Comparison of ENCODE assay signal across 8 mouse cellular contexts in the genomic region with DNA sequence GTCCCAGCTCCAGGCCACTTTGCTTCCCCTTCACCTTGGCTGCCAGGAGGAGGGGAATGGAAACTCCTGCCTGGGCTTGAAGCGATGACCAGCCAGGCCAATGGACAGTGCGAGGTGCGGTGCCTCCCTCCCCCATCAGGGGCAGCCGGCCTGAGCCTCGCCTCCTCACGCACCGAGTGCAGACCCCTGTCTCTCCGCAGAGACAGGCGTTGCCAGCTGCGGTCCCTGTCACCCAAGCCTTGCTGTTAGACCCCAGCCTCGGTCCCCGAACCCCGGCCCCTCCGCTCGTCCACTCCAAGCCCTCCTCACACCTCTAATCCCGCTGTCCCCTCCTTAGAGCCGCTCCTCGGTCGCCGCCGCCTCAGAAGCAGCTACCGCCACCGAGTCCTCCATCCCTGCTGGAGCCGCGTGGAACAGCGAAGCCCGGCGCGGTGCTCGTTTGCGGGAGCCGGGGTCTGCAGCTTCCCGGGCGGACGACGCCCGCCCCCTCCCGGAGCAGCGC. TPM values are rescaled to one million over a fixed set of nuclear protein-coding genes. Genes with fewer than 3 reads are reported as not detected.
A peak's percentile ranks its signal among the peaks of the same experiment; 100 is the strongest.
DNase-seq lines count a peak whose midpoint lies in the region; ATAC-seq and TF ChIP-seq lines count a peak whose summit lies in the region.

No protein-coding gene starts in this region.

- under 1% methylated on average over 36 of the region's 39 CpGs for WGBS in forebrain, embryonic 15.5 days
- WGBS in hindbrain, embryonic 12.5 days = under 1% methylated on average over 24 of the region's 39 CpGs

- H3K36me3 ChIP-seq in forebrain, embryonic 15.5 days = peaks cover 8% of the 10 kb centered on the region
- H3K36me3 ChIP-seq in hindbrain, embryonic 12.5 days = peaks cover 12% of the 10 kb centered on the region

- peak; percentile 67 for DNase-seq in retina, embryonic 14.5 days (ENCODE audit: low spot score)
- DNase-seq in retina, postnatal 1 day = no peak
- peak; percentile 73 for DNase-seq in left cerebral cortex, postnatal 4 days
- DNase-seq in right cerebral cortex, postnatal 14 days = no peak

- intact Hi-C loops in left cerebral cortex, postnatal 4 days (cut with DNase I) = loop anchor here (5.0 kb wide), 1 partner anchor 226 kb away; a partner anchor contains a TSS

- peak overlapping the region; percentile 82 for H3K4me2 ChIP-seq in forebrain, embryonic 15.5 days (replicated peaks)
- peak overlapping the region; percentile 71 for H3K4me2 ChIP-seq in hindbrain, embryonic 12.5 days (replicated peaks)

- peak overlapping the region; percentile 88 for H3K4me3 ChIP-seq in bone marrow macrophage, adult 2 months (ENCODE audit: insufficient read depth, low read length)
- H3K4me3 ChIP-seq in forebrain, embryonic 15.5 days = peak overlapping the region; percentile 67
- H3K4me3 ChIP-seq in hindbrain, embryonic 12.5 days = peak overlapping the region; percentile 77

- no peaks in the 10 kb centered on the region for H3K27me3 ChIP-seq in forebrain, embryonic 15.5 days
- no peaks in the 10 kb centered on the region for H3K27me3 ChIP-seq in hindbrain, embryonic 12.5 days

- peaks cover 12% of the 10 kb centered on the region for H3K4me1 ChIP-seq in bone marrow macrophage, adult 2 months (ENCODE audit: control insufficient read depth, insufficient read depth, low read length)
- peaks cover 39% of the 10 kb centered on the region for H3K4me1 ChIP-seq in forebrain, embryonic 15.5 days
- H3K4me1 ChIP-seq in hindbrain, embryonic 12.5 days = peaks cover 23% of the 10 kb centered on the region

- no peak for TF ChIP-seq CTCF in bone marrow macrophage, adult 2 months (IDR thresholded peaks at IDR 0.05; ENCODE audit: low read depth, low read length)

- H3K9me3 ChIP-seq in forebrain, embryonic 15.5 days = no peaks in the 10 kb centered on the region
- no peaks in the 10 kb centered on the region for H3K9me3 ChIP-seq in hindbrain, embryonic 12.5 days (replicated peaks)

- no peak for TF ChIP-seq POLR2A in bone marrow macrophage, adult 2 months (IDR thresholded peaks at IDR 0.05; ENCODE audit: borderline replicate concordance, low read depth, low read length)

- no peak overlapping the region for H3K27ac ChIP-seq in bone marrow macrophage, adult 2 months (ENCODE audit: insufficient read depth, low read depth, low read length)
- peak overlapping the region; percentile 88 for H3K27ac ChIP-seq in forebrain, embryonic 15.5 days (replicated peaks)
- H3K27ac ChIP-seq in hindbrain, embryonic 12.5 days = peak overlapping the region; percentile 94

- peak overlapping the region; percentile 82 for H3K9ac ChIP-seq in forebrain, embryonic 15.5 days (replicated peaks)
- H3K9ac ChIP-seq in hindbrain, embryonic 12.5 days = peak overlapping the region; percentile 86

- ATAC-seq in forebrain, embryonic 15.5 days (replicated peaks) = peak; percentile 84
- peak; percentile 85 for ATAC-seq in hindbrain, embryonic 12.5 days (ENCODE audit: low FRiP score)
- peak; percentile 4; the same call in 1 of the 2 replicates for ATAC-seq in megakaryocyte-erythroid progenitor cell, adult 5-6 weeks (replicated peaks; ENCODE audit: low FRiP score, low TSS enrichment, poor library complexity, severe bottlenecking)

RNA-seq across cellular contexts. Expression of a gene that starts 55.7 kb away (rescaled TPM):
- 5.3 and 5.5 TPM in 2 replicates for polyA plus RNA-seq in bone marrow macrophage, adult 2 months (2012; ENCODE audit: insufficient read depth, insufficient read length, missing spikeins)
- 17.0 and 21.2 TPM in 2 replicates for polyA plus RNA-seq in forebrain, embryonic 15.5 days (2015; fragmentation: Nextera tagmentation; extraction: Ambion mirVana)
- 19.6 and 20.4 TPM in 2 replicates for polyA plus RNA-seq in hindbrain, embryonic 12.5 days (2016; fragmentation: Nextera tagmentation; extraction: Ambion mirVana)
- 10 to 100 TPM; 82.4 to 90.3 TPM for total RNA-seq in left cerebral cortex, postnatal 4 days (2021)
- total RNA-seq in megakaryocyte-erythroid progenitor cell, adult 5-6 weeks (2014; fragmentation: Nextera tagmentation) = 11.1 and 20.0 TPM in 2 replicates
- 10.0 and 10.1 TPM in 2 replicates for total RNA-seq in megakaryocyte-erythroid progenitor cell, adult 5-6 weeks (2017)

Comparison
In these comparisons a context has a peak if more than half of its experiments do, and no peak if none do; other contexts are left out.
1. DNase-seq: peak in retina, embryonic 14.5 days (single experiment) and left cerebral cortex, postnatal 4 days (single experiment); none in retina, postnatal 1 day (single experiment) and right cerebral cortex, postnatal 14 days (single experiment).
2. ATAC-seq: peak in every context shown above with its lines; median percentile 85 in hindbrain, embryonic 12.5 days; 84 in forebrain, embryonic 15.5 days; 4 in megakaryocyte-erythroid progenitor cell, adult 5-6 weeks.
3. Peak in every context shown above with its lines, with median percentiles within 50 percentile points of each other: H3K4me3 ChIP-seq.